Mouse (Mus musculus) hematopoietic stem cell, adult 5-6 weeks (primary cell): ENCODE measurements around the gene Rin3. TPM values are rescaled to one million over a fixed set of nuclear protein-coding genes. Genes with fewer than 3 reads are reported as not detected.

Experiments
- ATAC-seq, 2 experiments: fragments of 125-278 bp in 1 of 2; replicated peaks in 1 of 2; 2 replicates each; pipeline ENCODE4 v1.8.0; 2016 to 2017; ENCODE audit warnings: inconsistent platforms in 2 of 2, mild to moderate bottlenecking in 2 of 2, moderate number of reproducible peaks in 2 of 2, low read depth in 1 of 2, moderate TSS enrichment in 1 of 2; ENCODE audit not compliant: low FRiP score in 2 of 2, poor library complexity in 2 of 2, severe bottlenecking in 2 of 2, insufficient read depth in 1 of 2, low TSS enrichment in 1 of 2
- total RNA-seq: library from RNA; stranded (forward); fragments of 172-1452, 232-1000 nt; gene quantifications from 2 replicates; pipeline ENCODE4 v1.2.3, GENCODE M21; 2017

Gene Rin3
- 41.8 and 63.7 TPM in 2 replicates for total RNA-seq

DNA sequence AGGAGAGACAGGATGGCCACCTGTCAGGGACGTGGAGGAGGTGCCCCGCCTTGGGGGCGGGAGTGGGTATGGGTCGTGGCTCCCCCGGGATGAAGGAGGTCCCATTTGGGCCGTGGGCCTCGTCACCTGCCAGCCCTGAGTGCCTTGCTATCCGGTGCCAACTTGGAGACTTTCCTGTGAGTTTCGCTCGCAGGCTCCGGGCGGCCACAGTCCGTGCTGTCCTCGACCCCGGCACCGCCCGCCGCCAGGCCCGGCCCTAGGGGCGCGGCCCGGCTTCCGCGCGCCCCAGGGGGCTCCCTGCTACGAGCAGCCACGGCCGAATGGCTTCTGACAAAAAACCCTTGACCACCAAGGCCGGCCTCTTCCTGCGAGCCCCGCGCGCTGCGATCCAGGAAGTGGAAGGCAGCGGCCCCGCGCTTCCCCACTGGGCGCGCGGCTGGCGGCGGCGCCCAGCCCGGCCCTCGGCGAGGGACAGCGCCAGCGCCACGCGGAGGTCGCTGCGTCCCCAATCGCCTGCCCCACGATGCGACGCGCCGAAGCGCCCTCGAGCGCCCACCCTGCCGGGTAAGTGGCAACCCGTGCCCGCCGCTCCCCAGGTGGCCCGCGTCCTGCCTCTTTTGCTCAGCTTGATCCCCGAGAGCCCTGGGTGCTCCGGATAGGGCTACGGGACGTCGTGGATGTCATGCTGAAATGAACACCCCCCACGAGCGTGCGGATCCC is at the start of gene Rin3:
Rin3 (plus strand) TSS at position 286 of the 720 bp plus-strand sequence.
- peak; percentile 27 to 33 for ATAC-seq

- ATAC-seq: no peak
Measured at GRCm38 (mm10) chr12:102235551-102235950, 47.3 kb upstream of the Rin3 start.

- no peak for ATAC-seq
Measured at GRCm38 (mm10) chr12:102236317-102236716, 46.5 kb upstream of the Rin3 start.

- peak; percentile 65 to 77 for ATAC-seq
Measured at GRCm38 (mm10) chr12:102242076-102242722, 40.6 kb upstream of the Rin3 start.

DNA sequence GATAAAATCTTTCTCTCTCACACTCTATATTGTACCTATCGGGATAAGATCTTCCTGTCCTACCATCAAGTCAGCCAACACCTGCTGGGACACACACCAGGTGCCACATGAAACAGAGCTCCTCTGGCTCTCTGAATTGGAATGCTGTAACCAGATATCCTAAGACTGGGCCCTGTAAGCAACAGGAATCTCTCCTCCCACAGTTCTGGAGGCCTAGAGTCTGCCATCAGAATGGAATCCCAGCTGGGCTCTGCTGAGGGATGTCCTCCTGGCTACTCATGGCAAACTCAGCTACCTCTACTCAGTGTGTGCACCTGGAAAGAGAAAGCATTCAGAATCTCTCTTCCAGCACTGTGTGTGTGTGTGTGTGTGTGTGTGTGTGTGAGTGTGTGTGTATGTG is 38.9 kb upstream of the Rin3 start:
- ATAC-seq: no peak

GRCm38 (mm10) chr12:102246226-102246625 is 36.6 kb upstream of the Rin3 start:
- ATAC-seq: peak; percentile 29 to 47; a peak in 3 of 4 replicates

- ATAC-seq: no peak
Measured at GRCm38 (mm10) chr12:102248104-102248503, 34.7 kb upstream of the Rin3 start.

- no peak for ATAC-seq
Measured at GRCm38 (mm10) chr12:102250316-102250715, 32.5 kb upstream of the Rin3 start.

- no peak for ATAC-seq
Measured at GRCm38 (mm10) chr12:102251070-102251469, 31.8 kb upstream of the Rin3 start.

DNA sequence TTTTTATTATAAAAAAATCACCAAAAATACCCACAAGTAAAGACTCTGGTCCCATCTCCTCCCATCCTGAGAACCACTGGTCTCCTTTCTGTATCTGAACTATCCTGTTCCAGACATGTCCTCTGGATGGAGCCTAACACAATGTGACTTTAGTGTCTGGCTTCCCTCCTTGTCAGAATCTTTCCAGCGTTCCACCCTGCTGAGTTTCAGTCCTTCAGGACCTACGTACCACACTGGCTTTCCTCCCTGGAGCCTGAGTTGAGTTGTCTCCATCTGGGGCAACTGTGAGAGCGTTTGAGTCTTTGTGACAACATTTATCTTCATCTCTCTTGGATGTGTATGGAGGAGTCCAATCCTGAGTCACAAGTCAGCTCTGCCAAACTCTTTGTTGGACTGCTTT is 30.9 kb upstream of the Rin3 start:
- no peak for ATAC-seq

GRCm38 (mm10) chr12:102252525-102252924 is 30.3 kb upstream of the Rin3 start:
- ATAC-seq: peak; percentile 38 to 42; a peak in 1 of 4 replicates

GRCm38 (mm10) chr12:102255012-102255411 is 27.8 kb upstream of the Rin3 start:
- ATAC-seq: no peak

GRCm38 (mm10) chr12:102258522-102259112 is 24.2 kb upstream of the Rin3 start:
- ATAC-seq: peak; percentile 72 to 77

DNA sequence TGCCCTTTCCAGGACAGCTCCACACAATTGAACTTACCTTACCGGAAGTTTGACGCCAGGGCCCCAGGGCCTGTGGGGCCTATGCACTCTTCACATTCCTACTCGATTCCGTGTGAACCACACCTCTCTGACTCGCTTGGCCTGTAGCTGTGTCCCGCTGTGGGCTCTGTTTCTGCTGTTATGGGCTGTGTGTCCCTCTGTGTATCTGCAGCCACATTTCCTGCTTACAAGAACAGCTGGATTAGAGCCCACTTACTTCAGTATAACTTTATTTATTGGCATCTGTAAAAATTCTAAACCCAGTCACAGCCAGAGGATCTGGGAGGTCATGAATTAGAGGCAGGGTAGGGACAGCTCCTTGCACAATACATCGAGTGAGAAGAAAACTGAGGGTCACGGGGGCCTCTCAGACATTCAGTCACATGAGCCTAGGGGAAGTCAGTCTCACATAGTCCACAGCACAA is 20.9 kb upstream of the Rin3 start:
- no peak for ATAC-seq

GRCm38 (mm10) chr12:102262809-102263208 is 20.0 kb upstream of the Rin3 start:
- ATAC-seq: no peak

DNA sequence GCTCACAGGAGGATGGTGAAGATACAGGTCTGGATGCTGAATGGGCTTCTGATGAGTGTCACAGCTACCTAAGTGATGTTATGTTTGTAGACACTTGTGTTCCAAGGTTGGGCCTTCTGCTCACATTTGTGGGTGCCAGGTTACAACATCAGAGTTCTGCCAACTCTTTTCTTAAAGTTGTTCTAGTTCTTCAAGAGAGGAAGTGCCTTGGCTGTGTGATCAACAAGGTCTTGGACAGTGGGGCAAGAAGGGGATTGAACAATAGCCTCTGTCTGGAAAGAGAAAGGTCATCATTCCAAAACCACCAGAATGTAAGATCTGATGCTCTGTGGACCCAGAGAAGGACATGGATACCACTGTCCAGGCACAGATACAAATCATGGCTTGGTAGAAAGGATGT is 19.6 kb upstream of the Rin3 start:
- no peak; a peak in 1 of 4 replicates for ATAC-seq

DNA sequence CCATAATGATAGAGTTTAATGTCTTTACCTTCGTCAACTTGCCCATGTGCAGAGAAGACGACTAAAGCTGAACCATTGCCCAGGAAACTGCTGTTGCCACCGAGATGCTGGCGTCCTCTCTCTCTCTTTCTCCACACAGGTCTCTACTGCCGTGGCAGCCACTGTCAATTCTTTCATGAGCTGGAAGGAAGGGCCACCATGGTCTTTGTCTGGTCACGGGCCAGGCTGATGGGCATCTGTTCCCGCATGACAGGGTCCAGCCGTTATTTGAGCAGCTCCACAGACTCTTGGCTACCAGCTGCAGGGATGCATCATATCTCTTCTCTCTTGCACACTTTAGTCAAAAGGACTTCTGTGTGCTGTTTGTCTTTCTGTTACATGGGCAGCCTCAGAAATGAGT is 16.4 kb upstream of the Rin3 start:
- no peak for ATAC-seq

DNA sequence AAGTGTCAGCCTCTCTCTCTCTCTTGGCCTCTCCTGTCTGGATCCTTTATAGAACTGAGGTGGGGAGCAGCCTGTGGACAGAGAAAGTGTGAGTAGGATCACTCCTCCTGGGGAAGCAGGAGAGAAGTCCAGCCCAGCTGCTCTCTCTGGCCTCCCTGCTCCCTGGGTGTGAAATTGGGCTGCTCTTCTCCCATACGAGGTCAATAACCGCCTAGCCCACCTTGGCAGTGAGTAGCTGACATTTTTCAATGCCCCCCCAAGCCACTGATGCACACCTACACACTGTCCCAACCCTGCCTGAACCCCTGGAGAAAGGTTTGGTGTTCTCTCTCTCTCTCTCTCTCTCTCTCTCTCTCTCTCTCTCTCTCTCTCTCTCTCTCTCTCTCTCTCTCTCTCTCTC is 13.7 kb upstream of the Rin3 start:
- ATAC-seq: no peak
